Mouse (Mus musculus) stomach, embryonic 15.5 days (tissue): Measurements from ENCODE around the gene Micu1. TPM values are rescaled to one million over a fixed set of nuclear protein-coding genes. Genes with fewer than 3 reads are reported as not detected.

Source experiments
- ATAC-seq: fragments of 200-750 bp; cut with Nextera tagmentation; 2 replicates; pipeline ENCODE4 v1.8.0; 2017; ENCODE audit warnings: low read depth, moderate number of reproducible peaks, moderate TSS enrichment; ENCODE audit not compliant: insufficient read depth, low FRiP score
- H3K27ac ChIP-seq: fragments of 300-500 bp; sonication (generic); 2 replicates; pipeline ENCODE4 v1.5.1; 2015; ENCODE audit warnings: mild to moderate bottlenecking, inconsistent platforms
- H3K27me3 ChIP-seq: fragments of 300-500 bp; sonication (generic); replicated peaks from 2 replicates; pipeline ENCODE4 v1.6.1; 2015; ENCODE audit warnings: inconsistent platforms
- H3K36me3 ChIP-seq: fragments of 300-500 bp; sonication (generic); 2 replicates; pipeline ENCODE4 v1.6.1; 2015; ENCODE audit warnings: inconsistent platforms
- H3K4me1 ChIP-seq: fragments of 300-500 bp; sonication (generic); 2 replicates; pipeline ENCODE4 v1.6.1; 2015; ENCODE audit warnings: inconsistent platforms
- H3K4me2 ChIP-seq: fragments of 300-500 bp; sonication (generic); 2 replicates; pipeline ENCODE4 v1.6.1; 2015; ENCODE audit warnings: mild to moderate bottlenecking, inconsistent platforms
- H3K4me3 ChIP-seq: fragments of 300-500 bp; sonication (generic); replicated peaks from 2 replicates; pipeline ENCODE4 v1.5.1; 2015; ENCODE audit warnings: inconsistent platforms
- H3K9ac ChIP-seq: fragments of 300-500 bp; sonication (generic); 2 replicates; pipeline ENCODE4 v1.6.1; 2015; ENCODE audit warnings: inconsistent platforms
- H3K9me3 ChIP-seq: fragments of 300-500 bp; sonication (generic); 2 replicates; pipeline ENCODE4 v1.6.1; 2016; ENCODE audit warnings: inconsistent platforms
- WGBS: fragments of 180-500 bp; shearing (Covaris S2); methylation state at CpG from one replicate; pipeline ENCODE4 v1.1.7; 2015; 5-methylcytosine and 5-hydroxymethylcytosine counted together
- polyA plus RNA-seq: library from polyadenylated mRNA; unstranded; fragments of >200 nt; fragmentation: Nextera tagmentation; extraction: Ambion mirVana; gene quantifications from 2 replicates; pipeline ENCODE4 v1.2.1, GENCODE M21; 2015

The Micu1 gene
- polyA plus RNA-seq, 1 experiment from 2014 or later = 66.2 TPM

GRCm38 (mm10) chr10:59884327-59885173 is 182.3 kb downstream of the Micu1 start:
- Histone ChIP-seq H3K27me3 (no peaks in the 10 kb centered on the region), H3K36me3 (peaks cover 7% of the 10 kb centered on the region; the same call in 1 of the 2 replicates), H3K4me3 (no peak overlapping the region), H3K27ac (no peak overlapping the region), H3K4me1 (peaks cover 16% of the 10 kb centered on the region), H3K4me2 (no peak overlapping the region), H3K9ac (no peak overlapping the region), H3K9me3 (no peaks in the 10 kb centered on the region)
- ATAC-seq = no peak
- 88% methylated on average over 10 of the region's 10 CpGs for WGBS

DNA sequence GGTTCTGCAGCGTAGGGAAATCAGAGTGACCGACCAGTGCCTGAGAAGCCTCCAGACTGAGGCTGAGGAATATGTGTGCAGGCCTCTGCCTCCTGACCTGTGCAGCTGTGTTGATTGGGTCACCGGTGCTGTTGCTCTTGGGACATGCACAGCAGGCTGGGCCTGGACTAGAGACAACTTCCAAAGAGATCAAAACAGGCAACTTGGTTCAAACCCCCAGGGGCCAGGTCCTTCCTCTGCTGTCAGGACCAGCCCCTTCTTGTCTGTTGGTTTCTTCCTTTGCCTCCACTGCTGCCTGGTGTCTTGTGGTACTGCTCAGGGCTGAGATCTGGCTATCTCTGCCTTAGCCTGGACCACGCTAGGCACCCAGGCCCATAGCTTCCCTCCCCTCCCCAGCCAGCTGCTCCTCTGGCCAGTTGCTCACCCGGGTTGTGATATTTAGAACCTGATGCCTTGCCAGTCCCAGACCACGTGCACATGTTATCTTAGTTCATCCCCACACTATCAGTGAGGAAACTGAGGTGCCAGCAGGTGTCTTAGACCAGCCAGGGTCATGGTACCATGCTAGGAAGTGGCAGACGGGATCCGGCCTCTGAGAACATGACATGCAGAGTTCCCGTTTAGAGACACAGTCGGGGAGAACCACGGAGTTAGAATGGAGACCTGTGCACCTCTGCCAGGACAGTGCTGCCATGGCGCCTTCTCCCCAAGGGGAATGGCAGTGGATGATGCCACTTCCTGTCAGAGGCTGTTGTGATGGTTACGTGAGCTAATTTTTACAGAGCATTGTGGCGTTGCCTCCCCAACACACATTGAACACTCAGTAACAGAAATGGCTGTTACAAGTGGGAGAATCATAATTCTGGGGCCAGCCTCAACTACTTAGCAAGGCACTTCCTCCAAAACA is 183.2 kb downstream of the Micu1 start:
- Histone ChIP-seq H3K9ac (no peak overlapping the region), H3K27ac (no peak overlapping the region), H3K4me1 (peaks cover 14% of the 10 kb centered on the region), H3K36me3 (peaks cover 7% of the 10 kb centered on the region; the same call in 1 of the 2 replicates), H3K4me2 (no peak overlapping the region), H3K27me3 (no peaks in the 10 kb centered on the region), H3K9me3 (no peaks in the 10 kb centered on the region), H3K4me3 (no peak overlapping the region)
- ATAC-seq = no peak
- 88% methylated on average over 14 of the region's 14 CpGs for WGBS

- 96% methylated on average over 1 of the region's 1 CpGs for WGBS
Observed at GRCm38 (mm10) chr10:59886081-59886466, 183.8 kb downstream of the Micu1 start.

GRCm38 (mm10) chr10:59887432-59887831 is 185.2 kb downstream of the Micu1 start:
- Histone ChIP-seq H3K36me3 (peaks cover 15% of the 10 kb centered on the region; the same call in 1 of the 2 replicates), H3K4me1 (no peaks in the 10 kb centered on the region; the same call in 1 of the 2 replicates), H3K27me3 (no peaks in the 10 kb centered on the region), H3K4me2 (no peak overlapping the region), H3K4me3 (no peak overlapping the region), H3K9ac (no peak overlapping the region), H3K9me3 (no peaks in the 10 kb centered on the region), H3K27ac (no peak overlapping the region)
- ATAC-seq = no peak
- WGBS = 86% methylated on average over 5 of the region's 5 CpGs

More at GRCm38 (mm10) chr10:59886081-59886466, 183.8 kb downstream of the Micu1 start:
- H3K27me3 ChIP-seq = no peaks in the 10 kb centered on the region
- no peaks in the 10 kb centered on the region for H3K9me3 ChIP-seq
- peaks cover 7% of the 10 kb centered on the region; the same call in 1 of the 2 replicates for H3K36me3 ChIP-seq
- H3K4me1 ChIP-seq = peaks cover 7% of the 10 kb centered on the region
- no peak overlapping the region for H3K4me2 ChIP-seq
- H3K9ac ChIP-seq = no peak overlapping the region
- no peak overlapping the region for H3K27ac ChIP-seq
- H3K4me3 ChIP-seq = no peak overlapping the region
- ATAC-seq = no peak

DNA sequence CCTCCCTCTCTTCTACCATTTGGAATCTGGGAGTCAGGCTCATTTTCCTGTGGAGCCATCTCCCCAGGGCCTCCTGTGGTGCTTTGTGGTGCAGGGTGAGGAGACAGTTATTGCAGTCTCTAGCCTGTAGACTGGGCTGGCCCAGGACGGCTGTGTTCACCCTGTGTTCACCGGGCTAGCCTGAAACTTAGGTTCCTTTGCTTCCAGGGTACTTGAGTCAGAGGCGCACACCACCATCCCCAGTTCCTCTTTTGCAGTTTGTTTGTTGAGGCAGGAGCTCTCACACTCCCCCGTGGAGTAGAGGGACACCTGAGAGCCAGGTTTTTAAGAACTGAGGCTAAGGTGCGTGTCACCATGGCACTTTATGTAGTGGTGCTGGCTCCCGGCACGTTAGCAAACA is 187.1 kb downstream of the Micu1 start:
- 75% methylated on average over 7 of the region's 7 CpGs for WGBS
- H3K27ac ChIP-seq = no peak overlapping the region
- H3K4me1 ChIP-seq = peaks cover 3% of the 10 kb centered on the region; the same call in 1 of the 2 replicates
- ATAC-seq = no peak
- no peak overlapping the region for H3K9ac ChIP-seq
- H3K4me2 ChIP-seq = no peak overlapping the region
- no peak overlapping the region for H3K4me3 ChIP-seq
- H3K36me3 ChIP-seq = peaks cover 25% of the 10 kb centered on the region
- H3K9me3 ChIP-seq = no peaks in the 10 kb centered on the region
- H3K27me3 ChIP-seq = no peaks in the 10 kb centered on the region

GRCm38 (mm10) chr10:59889953-59890751 is 187.9 kb downstream of the Micu1 start:
- no peaks in the 10 kb centered on the region for H3K27me3 ChIP-seq
- H3K9ac ChIP-seq = no peak overlapping the region
- H3K27ac ChIP-seq = no peak overlapping the region
- no peak overlapping the region for H3K4me2 ChIP-seq
- H3K9me3 ChIP-seq = no peaks in the 10 kb centered on the region
- WGBS = 83% methylated on average over 15 of the region's 15 CpGs
- H3K4me3 ChIP-seq = no peak overlapping the region
- ATAC-seq = no peak
- peaks cover 21% of the 10 kb centered on the region for H3K36me3 ChIP-seq
- H3K4me1 ChIP-seq = peaks cover 5% of the 10 kb centered on the region; the same call in 1 of the 2 replicates

GRCm38 (mm10) chr10:59892977-59893376 is 190.7 kb downstream of the Micu1 start:
- peaks cover 5% of the 10 kb centered on the region; the same call in 1 of the 2 replicates for H3K4me1 ChIP-seq
- no peak overlapping the region for H3K4me3 ChIP-seq
- no peak for ATAC-seq
- H3K27ac ChIP-seq = no peak overlapping the region
- no peaks in the 10 kb centered on the region for H3K9me3 ChIP-seq
- WGBS = 40% methylated on average over 6 of the region's 6 CpGs
- H3K36me3 ChIP-seq = peaks cover 40% of the 10 kb centered on the region
- H3K9ac ChIP-seq = no peak overlapping the region
- no peaks in the 10 kb centered on the region for H3K27me3 ChIP-seq
- no peak overlapping the region for H3K4me2 ChIP-seq

- H3K36me3 ChIP-seq = peaks cover 44% of the 10 kb centered on the region
- no peak for ATAC-seq
Observed at GRCm38 (mm10) chr10:59894251-59895160, 192.2 kb downstream of the Micu1 start.

DNA sequence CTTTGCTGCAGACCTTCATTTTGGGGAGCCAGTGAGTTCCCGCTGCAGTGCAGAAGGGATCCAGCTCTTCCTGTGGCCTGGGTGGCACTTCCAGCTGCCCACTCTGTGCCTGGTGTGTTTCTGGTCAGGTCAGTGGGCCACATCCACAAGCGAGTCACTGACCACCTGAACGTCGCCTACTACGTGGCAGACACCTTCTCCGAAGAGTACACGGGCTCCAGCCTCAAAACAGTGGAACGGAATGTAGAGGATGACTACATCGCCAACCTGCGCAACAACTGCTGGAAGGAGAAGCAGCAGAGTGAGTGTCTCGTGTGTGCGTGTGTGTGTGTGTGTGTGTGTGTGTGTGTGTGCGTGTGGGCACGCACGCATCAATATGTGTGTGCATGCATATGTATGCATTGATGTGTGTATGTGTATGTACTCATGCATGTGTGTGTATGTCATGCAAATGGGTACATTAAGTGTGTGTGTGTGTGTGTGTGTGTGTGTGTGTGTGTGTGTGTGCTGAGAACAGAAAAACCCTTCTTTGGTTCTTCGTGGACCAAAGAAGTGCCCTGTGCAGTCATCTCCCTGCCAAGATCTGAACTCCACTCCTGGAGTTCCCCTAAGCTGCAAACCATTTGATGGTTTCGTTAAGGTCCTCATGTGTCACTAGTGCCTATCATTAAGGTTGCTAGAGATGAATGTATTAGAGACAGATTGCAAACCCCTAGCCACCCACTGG is 193.3 kb downstream of the Micu1 start:
- Histone ChIP-seq H3K4me1 (peaks cover 30% of the 10 kb centered on the region), H3K4me2 (no peak overlapping the region), H3K27ac (no peak overlapping the region), H3K27me3 (no peaks in the 10 kb centered on the region), H3K4me3 (no peak overlapping the region), H3K36me3 (peaks cover 44% of the 10 kb centered on the region), H3K9me3 (no peaks in the 10 kb centered on the region), H3K9ac (no peak overlapping the region)
- 92% methylated on average over 17 of the region's 17 CpGs for WGBS
- ATAC-seq = no peak

More at GRCm38 (mm10) chr10:59894251-59895160, 192.2 kb downstream of the Micu1 start:
- H3K4me1 ChIP-seq = peaks cover 20% of the 10 kb centered on the region
- no peaks in the 10 kb centered on the region for H3K27me3 ChIP-seq
- no peak overlapping the region for H3K4me3 ChIP-seq
- WGBS = 75% methylated on average over 25 of the region's 25 CpGs
- H3K9ac ChIP-seq = no peak overlapping the region
- no peak overlapping the region for H3K27ac ChIP-seq
- no peak overlapping the region for H3K4me2 ChIP-seq
- no peaks in the 10 kb centered on the region for H3K9me3 ChIP-seq

- ATAC-seq = no peak
- Histone ChIP-seq H3K4me3 (no peak overlapping the region), H3K4me2 (no peak overlapping the region), H3K4me1 (peaks cover 35% of the 10 kb centered on the region), H3K9me3 (no peaks in the 10 kb centered on the region), H3K36me3 (peaks cover 44% of the 10 kb centered on the region), H3K27ac (no peak overlapping the region), H3K9ac (no peak overlapping the region), H3K27me3 (no peaks in the 10 kb centered on the region)
- 93% methylated on average over 4 of the region's 4 CpGs for WGBS
Observed at GRCm38 (mm10) chr10:59896211-59896610, 193.9 kb downstream of the Micu1 start.
